Comparison of ENCODE assay signal across 10 mouse cellular contexts in the genomic region with DNA sequence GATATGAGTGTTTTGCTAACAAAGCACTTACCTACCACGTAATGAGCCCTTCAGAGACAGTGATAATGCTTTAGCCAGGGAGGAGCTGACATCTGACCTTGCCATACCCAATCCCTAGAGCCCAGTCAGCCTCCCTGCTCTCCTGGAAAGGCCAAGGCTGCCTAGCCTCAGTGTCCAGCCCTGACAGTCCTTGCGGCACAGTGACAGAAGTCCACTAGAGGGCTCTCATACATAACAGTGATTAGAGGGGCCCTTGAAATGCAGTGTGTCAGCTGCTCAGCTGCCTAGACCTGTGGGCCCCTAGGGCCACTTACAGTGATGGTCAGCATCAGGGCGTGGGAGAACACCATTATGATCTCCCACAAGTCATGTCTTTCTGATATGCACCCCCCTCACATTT. TPM values are rescaled to one million over a fixed set of nuclear protein-coding genes. Genes with fewer than 3 reads are reported as not detected.
DNase-seq lines count a peak whose midpoint lies in the region; ATAC-seq and TF ChIP-seq lines count a peak whose summit lies in the region.
"Had no signal": no experiment of that assay in that cellular context is flagged by ENCODE, and none has a peak within 500 bp of the region (broad histone marks: within the 10 kb centered on the region; RNA-seq: fewer than 3 reads in every experiment).

No protein-coding gene starts in this region.

- no peaks in the 10 kb centered on the region for H3K9me3 ChIP-seq in midbrain, embryonic 14.5 days (ENCODE audit: control insufficient read depth, low read length)
- no peaks in the 10 kb centered on the region for H3K9me3 ChIP-seq in midbrain, embryonic 11.5 days (ENCODE audit: control insufficient read depth, low read length)
- H3K9me3 ChIP-seq in stomach, postnatal 0 days (ENCODE audit: control insufficient read depth, low read length), result no peaks in the 10 kb centered on the region

- H3K4me1 ChIP-seq in midbrain, embryonic 14.5 days (ENCODE audit: control insufficient read depth, insufficient read depth, low read length), result no peaks in the 10 kb centered on the region
- H3K4me1 ChIP-seq in midbrain, embryonic 11.5 days (ENCODE audit: control insufficient read depth, insufficient read depth, low read length), result no peaks in the 10 kb centered on the region
- no peaks in the 10 kb centered on the region for H3K4me1 ChIP-seq in stomach, postnatal 0 days (replicated peaks; ENCODE audit: control insufficient read depth, insufficient read depth)

- ATAC-seq in midbrain, embryonic 14.5 days (ENCODE audit: low FRiP score, low TSS enrichment), result no peak
- ATAC-seq in midbrain, embryonic 11.5 days (ENCODE audit: low FRiP score), result no peak
- peak; percentile 83 for ATAC-seq in common myeloid progenitor, adult 5-6 weeks (replicated peaks; ENCODE audit: low read depth, poor library complexity, severe bottlenecking)
- ATAC-seq in stomach, postnatal 0 days (ENCODE audit: low FRiP score, low TSS enrichment), result 0 out of 2 replicates have a peak, but pooled peaks have one; percentile 29

- H3K27me3 ChIP-seq in midbrain, embryonic 14.5 days (ENCODE audit: control insufficient read depth, insufficient read depth, low read length), result no peaks in the 10 kb centered on the region
- no peaks in the 10 kb centered on the region for H3K27me3 ChIP-seq in midbrain, embryonic 11.5 days (ENCODE audit: control insufficient read depth, insufficient read depth, low read length)
- no peaks in the 10 kb centered on the region for H3K27me3 ChIP-seq in stomach, postnatal 0 days (ENCODE audit: control insufficient read depth, insufficient read depth, low read length)

- DNase-seq in gastrocnemius, adult 2 months, result no peak
- DNase-seq in gastrocnemius, adult 8-10 months (ENCODE audit: low spot score in 2 of 2), result no peak
- DNase-seq in midbrain, embryonic 14.5 days, result peak; percentile 40
- no peak for DNase-seq in midbrain, embryonic 11.5 days (ENCODE audit: low spot score, missing footprints)
- DNase-seq in stomach, postnatal 0 days (ENCODE audit: low spot score), result no peak
- no peak for DNase-seq in urinary bladder, postnatal 14 days (ENCODE audit: low spot score)
- DNase-seq in urinary bladder, adult 2 months (ENCODE audit: low spot score), result no peak

- H3K4me3 ChIP-seq in gastrocnemius, adult 2 months, result no peak overlapping the region
- H3K4me3 ChIP-seq in midbrain, embryonic 14.5 days (replicated peaks; ENCODE audit: low read depth, low read length), result no peak overlapping the region
- H3K4me3 ChIP-seq in midbrain, embryonic 11.5 days (ENCODE audit: low read depth, low read length), result no peak overlapping the region
- no peak overlapping the region for H3K4me3 ChIP-seq in stomach, postnatal 0 days (ENCODE audit: low read depth, low read length)
- H3K4me3 ChIP-seq: erythroblast, embryonic 14.5 days had no signal

- peak; percentile 44 for TF ChIP-seq CTCF in gastrocnemius, adult 2 months (IDR thresholded peaks at IDR 0.05)
- peak; percentile 64 for TF ChIP-seq CTCF in stomach, postnatal 0 days (IDR thresholded peaks at IDR 0.05; ENCODE audit: low read depth)

- no peak for TF ChIP-seq EP300 in stomach, postnatal 0 days (optimal IDR thresholded peaks at IDR 0.05)

- no peaks in the 10 kb centered on the region for H3K36me3 ChIP-seq in midbrain, embryonic 14.5 days (ENCODE audit: control insufficient read depth, insufficient read depth, low read length)
- H3K36me3 ChIP-seq in midbrain, embryonic 11.5 days (ENCODE audit: control insufficient read depth, insufficient read depth, low read length), result no peaks in the 10 kb centered on the region
- H3K36me3 ChIP-seq in stomach, postnatal 0 days (ENCODE audit: control insufficient read depth, insufficient read depth, low read length), result no peaks in the 10 kb centered on the region

- WGBS in midbrain, embryonic 14.5 days, result 48% methylated on average over 3 of the region's 3 CpGs
- 48% methylated on average over 3 of the region's 3 CpGs for WGBS in midbrain, embryonic 11.5 days
- WGBS in stomach, postnatal 0 days, result 55% methylated on average over 3 of the region's 3 CpGs

- intact Hi-C loops in gastrocnemius, adult 2 months (cut with DNase I), result no loop called here

- H3K4me2 ChIP-seq in midbrain, embryonic 14.5 days (ENCODE audit: low read length), result no peak overlapping the region
- H3K4me2 ChIP-seq in midbrain, embryonic 11.5 days, result no peak overlapping the region
- no peak overlapping the region for H3K4me2 ChIP-seq in stomach, postnatal 0 days (replicated peaks; ENCODE audit: low read depth)

- H3K27ac ChIP-seq in gastrocnemius, adult 2 months, result no peak overlapping the region
- H3K27ac ChIP-seq in midbrain, embryonic 14.5 days (replicated peaks; ENCODE audit: low read depth, low read length), result no peak overlapping the region
- H3K27ac ChIP-seq in midbrain, embryonic 11.5 days (ENCODE audit: low read depth, low read length), result no peak overlapping the region
- H3K27ac ChIP-seq in stomach, postnatal 0 days (replicated peaks), result no peak overlapping the region

- no peak overlapping the region for H3K9ac ChIP-seq in midbrain, embryonic 14.5 days (replicated peaks; ENCODE audit: low read length)
- no peak overlapping the region for H3K9ac ChIP-seq in midbrain, embryonic 11.5 days (ENCODE audit: low read length)
- no peak overlapping the region for H3K9ac ChIP-seq in stomach, postnatal 0 days (ENCODE audit: low read length)

RNA-seq across cellular contexts. Expression of a gene that starts 33.2 kb away (rescaled TPM):
- not detected for total RNA-seq in gastrocnemius, adult 2 months (2021)
- not detected for total RNA-seq in gastrocnemius, adult 8-10 months (2022)
- polyA plus RNA-seq in midbrain, embryonic 14.5 days (2014; fragmentation: Nextera tagmentation; extraction: Ambion mirVana), result not detected in 2 replicates
- not detected in 2 replicates for polyA plus RNA-seq in midbrain, embryonic 11.5 days (2014; fragmentation: Nextera tagmentation; extraction: Ambion mirVana)
- not detected in 2 replicates for total RNA-seq in common myeloid progenitor, adult 5-6 weeks (2017)
- polyA plus RNA-seq in stomach, postnatal 0 days (2015; fragmentation: Nextera tagmentation; extraction: Ambion mirVana), result 0.51 and 0.63 TPM in 2 replicates
- not detected in 2 replicates for polyA plus RNA-seq in urinary bladder, adult 2 months (2012; rRNA removed)
- polyA plus RNA-seq: erythroblast, embryonic 14.5 days; limb, embryonic 11.5 days had no signal

RNA-seq across cellular contexts. Expression of a gene that starts 42.0 kb away (rescaled TPM):
- 1 to 10 TPM; 1.2 to 1.6 TPM for total RNA-seq in gastrocnemius, adult 2 months (2021)
- total RNA-seq in gastrocnemius, adult 8-10 months (2022), result 1 to 10 TPM in 2 of 4 experiments, under 1 TPM in 2; 0.87 to 1.3 (median 1.0) TPM
- polyA plus RNA-seq in midbrain, embryonic 14.5 days (2014; fragmentation: Nextera tagmentation; extraction: Ambion mirVana), result 5.0 and 6.7 TPM in 2 replicates
- polyA plus RNA-seq in midbrain, embryonic 11.5 days (2014; fragmentation: Nextera tagmentation; extraction: Ambion mirVana), result 0.48 and 0.53 TPM in 2 replicates
- 80.7 and 86.9 TPM in 2 replicates for total RNA-seq in common myeloid progenitor, adult 5-6 weeks (2017)
- 4.4 TPM in 2 replicates for polyA plus RNA-seq in stomach, postnatal 0 days (2015; fragmentation: Nextera tagmentation; extraction: Ambion mirVana)
- polyA plus RNA-seq in urinary bladder, adult 2 months (2012; rRNA removed), result 6.5 and 7.4 TPM in 2 replicates

Comparison
In these comparisons a context has a peak if more than half of its experiments do, and no peak if none do; other contexts are left out.
1. ATAC-seq: peak in common myeloid progenitor, adult 5-6 weeks (single experiment) and stomach, postnatal 0 days (single experiment); none in midbrain, embryonic 14.5 days (single experiment) and midbrain, embryonic 11.5 days (single experiment).